13 mouse cellular contexts compared by ENCODE assay signal in genomic region chr13:45083696-45084095, GRCm38 (mm10). TPM values are rescaled to one million over a fixed set of nuclear protein-coding genes. Genes with fewer than 3 reads are reported as not detected.
DNase-seq lines count a peak whose midpoint lies in the region; ATAC-seq and TF ChIP-seq lines count a peak whose summit lies in the region.
"Had no signal": no experiment of that assay in that cellular context is flagged by ENCODE, and none has a peak within 500 bp of the region (broad histone marks: within the 10 kb centered on the region; RNA-seq: fewer than 3 reads in every experiment).

No protein-coding gene starts in this region.

- intact Hi-C loops in left cerebral cortex, postnatal 36 days (cut with DNase I), result loop anchor here (5.0 kb wide), 1 partner anchor 51 kb away; no protein-coding TSS in a partner anchor

- TF ChIP-seq CTCF in kidney, postnatal 0 days (IDR thresholded peaks at IDR 0.05; ENCODE audit: low read depth), result no peak

- ATAC-seq in heart, embryonic 11.5 days (replicated peaks; ENCODE audit: insufficient number of reproducible peaks, low FRiP score, low TSS enrichment), result 0 out of 2 replicates have a peak, but pooled peaks have one; percentile 35
- ATAC-seq in kidney, postnatal 0 days (replicated peaks; ENCODE audit: low FRiP score, low read depth), result no peak
- no peak for ATAC-seq in forebrain, embryonic 12.5 days (ENCODE audit: low FRiP score)
- ATAC-seq: inflammation-experienced regulatory T-cells, adult 6 months had no signal

- no peak overlapping the region for H3K4me2 ChIP-seq in heart, embryonic 11.5 days
- H3K4me2 ChIP-seq in kidney, postnatal 0 days (ENCODE audit: low read length), result no peak overlapping the region
- no peak overlapping the region for H3K4me2 ChIP-seq in forebrain, embryonic 12.5 days
- H3K4me2 ChIP-seq: embryonic facial prominence, embryonic 12.5 days had no signal

- DNase-seq in heart, adult 8-10 months (ENCODE audit: low spot score), result no peak
- DNase-seq in adrenal gland, adult 8-10 months, result peak; percentile 55
- DNase-seq in embryonic facial prominence, embryonic 10.5 days (ENCODE audit: low spot score), result peak; percentile 39
- DNase-seq in kidney, postnatal 0 days (ENCODE audit: low spot score), result peak; percentile 49
- no peak for DNase-seq in spleen, postnatal 10 days (ENCODE audit: low spot score in 2 of 2)
- DNase-seq in left cerebral cortex, postnatal 36 days (ENCODE audit: low spot score in 2 of 2), result no peak
- DNase-seq: thymus, adult 2 months had no signal

- H3K36me3 ChIP-seq in heart, embryonic 11.5 days (ENCODE audit: control insufficient read depth, insufficient read depth, low read length), result no peaks in the 10 kb centered on the region
- no peaks in the 10 kb centered on the region for H3K36me3 ChIP-seq in embryonic facial prominence, embryonic 10.5 days (replicated peaks)
- H3K36me3 ChIP-seq in kidney, postnatal 0 days (ENCODE audit: insufficient read depth, low read length), result no peaks in the 10 kb centered on the region
- no peaks in the 10 kb centered on the region for H3K36me3 ChIP-seq in forebrain, embryonic 12.5 days (replicated peaks)
- H3K36me3 ChIP-seq: embryonic facial prominence, embryonic 12.5 days had no signal

- H3K27me3 ChIP-seq in heart, embryonic 11.5 days (ENCODE audit: control insufficient read depth, insufficient read depth, low read length), result no peaks in the 10 kb centered on the region
- peaks cover 26% of the 10 kb centered on the region for H3K27me3 ChIP-seq in embryonic facial prominence, embryonic 10.5 days (replicated peaks; ENCODE audit: low read depth, poor library complexity, severe bottlenecking)
- H3K27me3 ChIP-seq in kidney, postnatal 0 days (ENCODE audit: insufficient read depth, low read length), result no peaks in the 10 kb centered on the region
- peaks cover 4% of the 10 kb centered on the region; the same call in 1 of the 2 replicates for H3K27me3 ChIP-seq in forebrain, embryonic 12.5 days
- H3K27me3 ChIP-seq: embryonic facial prominence, embryonic 12.5 days had no signal

- no peaks in the 10 kb centered on the region; the same call in 1 of the 2 replicates for H3K9me3 ChIP-seq in heart, embryonic 11.5 days (replicated peaks; ENCODE audit: control insufficient read depth, low read length)
- H3K9me3 ChIP-seq in embryonic facial prominence, embryonic 10.5 days, result 0 out of 2 replicates have a peak, but pooled peaks cover 8% of the 10 kb centered on the region
- H3K9me3 ChIP-seq in kidney, postnatal 0 days (replicated peaks; ENCODE audit: low read length), result no peaks in the 10 kb centered on the region
- H3K9me3 ChIP-seq in forebrain, embryonic 12.5 days, result no peaks in the 10 kb centered on the region
- H3K9me3 ChIP-seq: embryonic facial prominence, embryonic 12.5 days had no signal

- peaks cover 11% of the 10 kb centered on the region for H3K4me1 ChIP-seq in heart, embryonic 11.5 days (ENCODE audit: control insufficient read depth, insufficient read depth, low read length)
- peaks cover 14% of the 10 kb centered on the region for H3K4me1 ChIP-seq in embryonic facial prominence, embryonic 10.5 days
- no peaks in the 10 kb centered on the region for H3K4me1 ChIP-seq in kidney, postnatal 0 days (replicated peaks; ENCODE audit: insufficient read depth, low read length)
- 0 out of 2 replicates have a peak, but pooled peaks cover 7% of the 10 kb centered on the region for H3K4me1 ChIP-seq in forebrain, embryonic 12.5 days

- 17% methylated on average over 5 of the region's 5 CpGs for WGBS in heart, embryonic 11.5 days (ENCODE audit: insufficient replicate concordance)
- 29% methylated on average over 5 of the region's 5 CpGs for WGBS in embryonic facial prominence, embryonic 10.5 days
- WGBS in kidney, postnatal 0 days, result 15% methylated on average over 5 of the region's 5 CpGs
- 48% methylated on average over 5 of the region's 5 CpGs for WGBS in forebrain, embryonic 12.5 days

- peak overlapping the region; percentile 29; the same call in 1 of the 2 replicates for H3K27ac ChIP-seq in heart, embryonic 11.5 days (ENCODE audit: low read depth, low read length)
- H3K27ac ChIP-seq in embryonic facial prominence, embryonic 10.5 days (replicated peaks), result no peak overlapping the region
- H3K27ac ChIP-seq in kidney, postnatal 0 days, result no peak overlapping the region
- no peak overlapping the region for H3K27ac ChIP-seq in forebrain, embryonic 12.5 days
- H3K27ac ChIP-seq: embryonic facial prominence, embryonic 12.5 days; liver, embryonic 14.5 days had no signal

- no peak overlapping the region for H3K9ac ChIP-seq in heart, embryonic 11.5 days (ENCODE audit: low read depth, low read length)
- H3K9ac ChIP-seq in kidney, postnatal 0 days (ENCODE audit: low read depth, low read length), result no peak overlapping the region
- H3K9ac ChIP-seq in forebrain, embryonic 12.5 days, result no peak overlapping the region
- H3K9ac ChIP-seq: embryonic facial prominence, embryonic 12.5 days; liver, embryonic 14.5 days had no signal

- H3K4me3 ChIP-seq in heart, embryonic 11.5 days (ENCODE audit: low read depth, low read length), result no peak overlapping the region
- H3K4me3 ChIP-seq in embryonic facial prominence, embryonic 10.5 days, result no peak overlapping the region
- H3K4me3 ChIP-seq in kidney, postnatal 0 days (replicated peaks; ENCODE audit: low read depth, low read length), result no peak overlapping the region
- no peak overlapping the region for H3K4me3 ChIP-seq in forebrain, embryonic 12.5 days (replicated peaks)
- H3K4me3 ChIP-seq: embryonic facial prominence, embryonic 12.5 days had no signal

RNA-seq across cellular contexts. Expression of gene Gm9817, which starts 5.2 kb away (rescaled TPM):
- 0.23 TPM in 1 of 2 replicates, not detected in the other for polyA plus RNA-seq in heart, embryonic 11.5 days (2014; fragmentation: Nextera tagmentation; extraction: Ambion mirVana)
- under 1 TPM; 0.11 to 0.17 (median 0.14) TPM for total RNA-seq in heart, adult 8-10 months (2022)
- total RNA-seq in adrenal gland, adult 8-10 months (2022), result under 1 TPM; 0.12 to 0.27 (median 0.16) TPM
- not detected in 2 replicates for polyA plus RNA-seq in embryonic facial prominence, embryonic 10.5 days (2016; fragmentation: Nextera tagmentation; extraction: Ambion mirVana)
- 0.08 TPM in 1 of 2 replicates, not detected in the other for polyA plus RNA-seq in kidney, postnatal 0 days (2015; fragmentation: Nextera tagmentation; extraction: Ambion mirVana)
- polyA plus RNA-seq in forebrain, embryonic 12.5 days (2016; fragmentation: Nextera tagmentation; extraction: Ambion mirVana), result not detected in 2 replicates
- total RNA-seq in left cerebral cortex, postnatal 36 days (2021), result not detected
- polyA plus RNA-seq: embryonic facial prominence, embryonic 12.5 days; liver, embryonic 14.5 days; neural tube, embryonic 14.5 days; thymus, adult 2 months had no signal

Comparison
In these comparisons a context has a peak if more than half of its experiments do, and no peak if none do; other contexts are left out.
1. DNase-seq: peak in adrenal gland, adult 8-10 months (single experiment), embryonic facial prominence, embryonic 10.5 days (single experiment) and kidney, postnatal 0 days (single experiment); none in heart, adult 8-10 months (single experiment), spleen, postnatal 10 days (0 of 2) and left cerebral cortex, postnatal 36 days (0 of 2).